Mouse (Mus musculus) c-Kit-positive CD71-negative TER-119-negative erythroid progenitor cells, embryonic 14.5 days (primary cell): ENCODE data around the gene Gm21812.
"Not testable (repeated sequence)": the region's sequence is repeated elsewhere in the genome, so short reads cannot be mapped to it uniquely, and the experiment has no call there.

Source experiments
- DNase-seq: peaks from one replicate; pipeline ENCODE4 v3.0.0-alpha.2; 2013; ENCODE audit warnings: low read depth

Gene Gm21812

DNA sequence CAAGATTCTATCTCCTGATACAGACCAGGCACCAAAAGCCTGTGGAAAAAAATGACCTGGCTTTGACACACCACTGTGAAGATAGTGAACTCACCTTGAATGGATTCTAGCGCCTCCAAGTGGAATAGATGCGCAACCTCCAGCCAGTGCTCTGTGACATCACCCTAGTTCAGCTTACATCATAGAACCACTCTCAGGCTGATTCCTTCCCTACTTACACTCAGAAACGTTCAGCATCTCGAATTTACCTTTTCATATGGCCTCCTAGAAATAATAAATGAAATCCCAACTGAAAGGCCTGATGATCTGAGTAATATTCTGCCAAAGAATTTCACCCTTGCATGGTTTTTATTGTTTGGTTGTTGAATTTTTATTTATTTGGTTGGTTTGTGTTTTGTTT, at the start of gene Gm21812:
TSS of gene Gm21812 (minus strand) at position 101 of the 400 bp plus-strand sequence.
- DNase-seq: not testable (repeated sequence)
